Mouse (Mus musculus) small intestine, adult 2 months (tissue): ENCODE measurements around the gene Blnk.

Experiments used
- CTCF ChIP-seq: fragments of 200-500 bp; IDR thresholded peaks from 2 replicates; pipeline ENCODE4 v1.5.1; 2012; ENCODE audit warnings: low read depth, mild to moderate bottlenecking, control low read depth, inconsistent platforms, low read length, moderate library complexity, mixed read lengths; ENCODE audit not compliant: insufficient replicate concordance, insufficient read length; ENCODE audit errors: extremely low read depth
- POLR2A ChIP-seq: fragments of 200-500 bp; IDR thresholded peaks from 2 replicates; pipeline ENCODE4 v1.6.1; 2012; ENCODE audit warnings: low read depth, mild to moderate bottlenecking, control low read depth, inconsistent platforms, low read length, moderate library complexity

DNA sequence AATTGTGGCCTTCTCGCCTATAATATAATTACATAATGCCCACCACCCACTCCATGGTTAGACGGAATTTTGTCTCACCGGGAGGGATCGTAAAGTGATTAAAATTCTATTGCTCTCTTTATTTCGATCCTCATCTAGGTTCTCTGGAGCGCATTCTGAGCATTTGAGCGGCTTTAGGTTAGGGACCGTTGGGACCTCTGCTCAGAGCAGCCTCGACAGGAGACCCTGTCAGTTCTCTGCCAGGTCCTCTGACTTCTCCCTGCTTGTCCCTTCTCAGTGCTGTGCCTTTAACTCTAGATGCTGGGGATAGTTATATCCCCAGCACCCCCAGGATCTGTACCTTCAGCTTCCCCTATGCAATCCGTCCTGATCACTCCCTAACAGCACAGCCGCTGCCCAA, 2.2 kb downstream of the Blnk start:
- TF ChIP-seq POLR2A (no peak), CTCF (no peak)
